Mouse (Mus musculus): ENCODE data around the gene Hist1h4d. TPM values are rescaled to one million over a fixed set of nuclear protein-coding genes. Genes with fewer than 3 reads are reported as not detected.
"Not testable (repeated sequence)": the region's sequence is repeated elsewhere in the genome, so short reads cannot be mapped to it uniquely, and the experiment has no call there.

Hist1h4d gene
- polyA plus RNA-seq, 2 experiments = 9.4 to 95.5 TPM

DNA sequence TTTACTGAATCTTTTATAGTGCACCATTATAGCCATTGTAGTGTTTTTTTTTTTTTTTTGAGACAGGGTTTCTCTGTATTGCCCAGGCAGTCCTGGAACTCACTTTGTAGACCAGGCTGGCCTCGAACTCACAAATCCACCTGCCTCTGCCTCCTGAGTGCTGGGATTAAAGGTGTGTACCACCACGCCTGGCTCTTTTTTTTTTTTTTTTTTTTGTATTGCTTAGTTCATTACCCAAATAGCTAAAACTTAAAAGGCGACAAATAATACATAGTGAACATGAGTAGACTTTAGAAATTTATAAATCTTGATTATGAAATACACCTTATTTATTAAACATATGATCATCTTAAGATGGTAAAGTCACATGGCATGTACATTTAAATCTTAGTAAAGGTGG is 39.9 kb upstream of the Hist1h4d start:
- 88% methylated on average over 3 of the region's 3 CpGs for WGBS
- Histone ChIP-seq H3K9ac (ENCODE audit: low read depth, low read length, severe bottlenecking) (no peak overlapping the region), H3K27me3 (ENCODE audit: control insufficient read depth, insufficient read depth, low read length) (no peaks in the 10 kb centered on the region), H3K4me1 (ENCODE audit: control insufficient read depth, insufficient read depth, low read length) (peaks cover 2% of the 10 kb centered on the region), H3K4me3 (replicated peaks; ENCODE audit: low read length) (no peak overlapping the region), H3K36me3 (ENCODE audit: control insufficient read depth, insufficient read depth, low read length) (no peaks in the 10 kb centered on the region), H3K27ac (replicated peaks; ENCODE audit: low read depth, low read length) (no peak overlapping the region), H3K4me2 (replicated peaks; ENCODE audit: low read depth, low read length, severe bottlenecking) (no peak overlapping the region), H3K9me3 (ENCODE audit: control insufficient read depth, low read length) (no peaks in the 10 kb centered on the region)
- DNase-seq (ENCODE audit: low spot score) (no peak), ATAC-seq (ENCODE audit: low FRiP score, low read depth) (no peak)
- TF ChIP-seq POLR2A (IDR thresholded peaks at IDR 0.05; ENCODE audit: borderline replicate concordance, extremely low read depth, insufficient read depth, insufficient read length) = no peak

DNA sequence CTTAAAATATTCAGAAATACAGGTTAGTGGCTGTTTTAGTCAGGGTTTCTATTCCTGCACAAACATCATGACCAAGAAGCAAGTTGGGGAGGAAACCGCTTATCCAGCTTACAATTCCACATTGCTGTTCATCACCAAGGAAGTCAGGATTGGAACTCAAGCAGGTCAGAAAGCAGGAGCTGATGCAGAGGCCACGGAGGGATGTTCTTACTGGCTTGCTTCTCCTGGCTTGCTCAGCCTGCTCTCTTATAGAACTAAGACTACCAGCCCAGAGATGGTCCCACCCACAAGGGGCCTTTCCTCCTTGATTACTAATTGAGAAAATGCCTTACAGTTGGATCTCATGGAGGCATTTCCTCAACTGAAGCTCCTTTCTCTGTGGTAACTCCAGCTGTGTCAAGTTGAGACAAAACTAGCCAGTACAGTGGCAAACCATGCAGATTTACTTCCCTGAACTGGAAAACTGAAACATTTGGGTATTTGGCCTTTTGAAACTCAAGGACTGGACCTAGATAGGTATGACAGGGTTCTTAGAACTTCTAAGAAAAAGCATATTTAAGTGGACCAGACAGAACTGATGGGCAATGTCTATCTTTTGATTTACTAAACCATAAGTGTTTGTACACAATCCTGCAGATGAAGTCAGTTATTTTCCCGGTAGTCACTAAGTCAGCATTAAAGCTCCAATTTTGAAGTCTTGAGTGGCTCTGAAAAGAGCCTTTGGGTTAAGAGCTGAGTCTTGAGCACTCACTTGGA is 39.0 kb upstream of the Hist1h4d start:
- Histone ChIP-seq H3K4me2 (replicated peaks; ENCODE audit: low read depth, low read length, severe bottlenecking) (peak overlapping the region; percentile 57), H3K9ac (ENCODE audit: low read depth, low read length, severe bottlenecking) (peak overlapping the region; percentile 58), H3K27ac (replicated peaks; ENCODE audit: low read depth, low read length) (peak overlapping the region; percentile 81), H3K4me3 (replicated peaks; ENCODE audit: low read length) (peak overlapping the region; percentile 41)
- DNase-seq (ENCODE audit: low spot score); H3K27me3 ChIP-seq (ENCODE audit: control insufficient read depth, insufficient read depth, low read length); H3K4me1 ChIP-seq (ENCODE audit: control insufficient read depth, insufficient read depth, low read length); H3K36me3 ChIP-seq (ENCODE audit: control insufficient read depth, insufficient read depth, low read length); ATAC-seq (ENCODE audit: low FRiP score, low read depth); H3K9me3 ChIP-seq (ENCODE audit: control insufficient read depth, low read length): not testable (repeated sequence)
- 18% methylated on average over 3 of the region's 3 CpGs for whole genome bisulfite sequencing

GRCm38 (mm10) chr13:23542999-23543607 is 38.3 kb upstream of the Hist1h4d start, which contains the start of gene Hist1h2bh:
TSS of gene Hist1h2bh (minus strand) at chr13:23543392.
- not testable (repeated sequence) for H3K36me3 ChIP-seq (ENCODE audit: control insufficient read depth, insufficient read depth, low read length); H3K27me3 ChIP-seq (ENCODE audit: control insufficient read depth, insufficient read depth, low read length); H3K4me1 ChIP-seq (ENCODE audit: control insufficient read depth, insufficient read depth, low read length); H3K9me3 ChIP-seq (ENCODE audit: control insufficient read depth, low read length)
- DNase-seq (ENCODE audit: low spot score) = peak; percentile 96
- Histone ChIP-seq H3K4me3 (replicated peaks; ENCODE audit: low read length) (peak within 1 kb of the TSS; percentile 41), H3K9ac (ENCODE audit: low read depth, low read length, severe bottlenecking) (peak within 1 kb of the TSS; percentile 58), H3K27ac (replicated peaks; ENCODE audit: low read depth, low read length) (peak within 1 kb of the TSS; percentile 97), H3K4me2 (replicated peaks; ENCODE audit: low read depth, low read length, severe bottlenecking) (peak within 1 kb of the TSS; percentile 83)
- under 1% methylated on average over 21 of the region's 42 CpGs for WGBS
- peak; percentile 92 for ATAC-seq (ENCODE audit: low FRiP score, low read depth)
- TF ChIP-seq POLR2A (IDR thresholded peaks at IDR 0.05; ENCODE audit: borderline replicate concordance, extremely low read depth, insufficient read depth, insufficient read length) = peak; percentile 61; the same call in 1 of the 2 replicates

GRCm38 (mm10) chr13:23543965-23544786 is 37.2 kb upstream of the Hist1h4d start, which contains the start of gene Hist1h3f:
TSS of gene Hist1h3f (plus strand) at chr13:23544052.
- peak within 1 kb of the TSS; percentile 97 for H3K27ac ChIP-seq (replicated peaks; ENCODE audit: low read depth, low read length)
- TF ChIP-seq POLR2A (IDR thresholded peaks at IDR 0.05; ENCODE audit: borderline replicate concordance, extremely low read depth, insufficient read depth, insufficient read length) = peak; percentile 94; the same call in 1 of the 2 replicates
- ATAC-seq (ENCODE audit: low FRiP score, low read depth) (peak; percentile 92), DNase-seq (ENCODE audit: low spot score) (peak; percentile 99)
- H3K9ac ChIP-seq (ENCODE audit: low read depth, low read length, severe bottlenecking) = peak within 1 kb of the TSS; percentile 61
- H3K4me3 ChIP-seq (replicated peaks; ENCODE audit: low read length) = peak within 1 kb of the TSS; percentile 41
- no peaks in the 10 kb centered on the region for H3K27me3 ChIP-seq (ENCODE audit: control insufficient read depth, insufficient read depth, low read length)
- H3K4me1 ChIP-seq (ENCODE audit: control insufficient read depth, insufficient read depth, low read length) = no peaks in the 10 kb centered on the region
- no peaks in the 10 kb centered on the region for H3K9me3 ChIP-seq (ENCODE audit: control insufficient read depth, low read length)
- H3K4me2 ChIP-seq (replicated peaks; ENCODE audit: low read depth, low read length, severe bottlenecking) = peak within 1 kb of the TSS; percentile 83
- H3K36me3 ChIP-seq (ENCODE audit: control insufficient read depth, insufficient read depth, low read length) = no peaks in the 10 kb centered on the region
- WGBS = under 1% methylated on average over 22 of the region's 45 CpGs

DNA sequence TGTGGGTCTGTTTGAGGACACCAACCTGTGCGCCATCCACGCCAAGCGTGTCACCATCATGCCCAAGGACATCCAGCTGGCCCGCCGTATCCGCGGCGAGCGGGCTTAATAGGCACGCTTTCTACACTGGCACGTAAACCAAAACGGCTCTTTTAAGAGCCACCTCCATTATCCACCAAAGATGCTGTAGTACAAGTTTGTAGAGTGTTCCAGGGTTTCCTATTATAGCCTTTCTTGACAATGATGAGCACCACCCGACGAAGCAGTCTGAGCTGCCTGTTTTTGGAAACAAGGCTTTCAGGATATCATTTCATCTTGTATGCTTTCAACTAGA is 36.6 kb upstream of the Hist1h4d start:
- Histone ChIP-seq H3K9ac (ENCODE audit: low read depth, low read length, severe bottlenecking) (peak overlapping the region; percentile 61; the same call in 1 of the 2 replicates), H3K4me2 (replicated peaks; ENCODE audit: low read depth, low read length, severe bottlenecking) (peak overlapping the region; percentile 36; the same call in 1 of the 2 replicates)
- under 1% methylated on average over 8 of the region's 14 CpGs for WGBS

More for the DNA sequence above, 36.6 kb upstream of the Hist1h4d start:
- not testable (repeated sequence) for H3K27ac ChIP-seq (replicated peaks; ENCODE audit: low read depth, low read length); H3K36me3 ChIP-seq (ENCODE audit: control insufficient read depth, insufficient read depth, low read length); H3K4me1 ChIP-seq (ENCODE audit: control insufficient read depth, insufficient read depth, low read length); DNase-seq (ENCODE audit: low spot score); ATAC-seq (ENCODE audit: low FRiP score, low read depth); H3K27me3 ChIP-seq (ENCODE audit: control insufficient read depth, insufficient read depth, low read length); H3K9me3 ChIP-seq (ENCODE audit: control insufficient read depth, low read length)
- peak overlapping the region; percentile 41 for H3K4me3 ChIP-seq (replicated peaks; ENCODE audit: low read length)
